In genomic region chr5:134656708-134657107, GRCm38 (mm10) we compare ENCODE assay signal across 28 mouse cellular contexts. TPM values are rescaled to one million over a fixed set of nuclear protein-coding genes. Genes with fewer than 3 reads are reported as not detected.
DNase-seq lines count a peak whose midpoint lies in the region; ATAC-seq and TF ChIP-seq lines count a peak whose summit lies in the region.
"Had no signal": no experiment of that assay in that cellular context is flagged by ENCODE, and none has a peak within 500 bp of the region (broad histone marks: within the 10 kb centered on the region; RNA-seq: fewer than 3 reads in every experiment).

No protein-coding gene starts in this region.

- no peak overlapping the region for H3K4me3 ChIP-seq in hindbrain, embryonic 10.5 days
- no peak overlapping the region for H3K4me3 ChIP-seq in hindbrain, embryonic 11.5 days (ENCODE audit: low read depth, low read length)
- no peak overlapping the region for H3K4me3 ChIP-seq in lung, embryonic 15.5 days
- no peak overlapping the region for H3K4me3 ChIP-seq in lung, adult 2 months (replicated peaks; ENCODE audit: extremely low read depth, low read depth, low read length)
- no peak overlapping the region for H3K4me3 ChIP-seq in embryonic facial prominence, embryonic 10.5 days
- H3K4me3 ChIP-seq: embryonic facial prominence, embryonic 13.5 days; heart, embryonic 13.5 days; hindbrain, embryonic 15.5 days; intestine, embryonic 15.5 days; layer of hippocampus, adult 2 months; left cerebral cortex, adult 2 months; limb, embryonic 15.5 days had no signal

- H3K4me1 ChIP-seq in hindbrain, embryonic 10.5 days (replicated peaks): peaks cover 12% of the 10 kb centered on the region
- no peaks in the 10 kb centered on the region for H3K4me1 ChIP-seq in hindbrain, embryonic 11.5 days (replicated peaks; ENCODE audit: control insufficient read depth, insufficient read depth, low read length)
- peaks cover 11% of the 10 kb centered on the region for H3K4me1 ChIP-seq in lung, embryonic 15.5 days
- peaks cover 2% of the 10 kb centered on the region; the same call in 1 of the 2 replicates for H3K4me1 ChIP-seq in lung, adult 2 months (ENCODE audit: control insufficient read depth, insufficient read depth, low read length)
- no peaks in the 10 kb centered on the region for H3K4me1 ChIP-seq in embryonic facial prominence, embryonic 10.5 days
- H3K4me1 ChIP-seq: embryonic facial prominence, embryonic 13.5 days; hindbrain, embryonic 15.5 days had no signal

- DNase-seq in hindbrain, embryonic 10.5 days (ENCODE audit: low spot score): no peak
- no peak for DNase-seq in hindbrain, embryonic 11.5 days (ENCODE audit: low spot score)
- DNase-seq in lung, adult 2 months: no peak
- DNase-seq in embryonic facial prominence, embryonic 10.5 days (ENCODE audit: low spot score): no peak
- DNase-seq in adrenal gland, postnatal 4 days (ENCODE audit: low spot score in 2 of 2): no peak
- DNase-seq: adrenal gland, postnatal 25 days; cerebellum, adult 2 months; embryo, embryonic 11 days; forebrain, postnatal 0 days; gastrocnemius, postnatal 10 days; heart, postnatal 14 days; kidney, adult 2 months; kidney, postnatal 36 days; lung, postnatal 36 days; midbrain, embryonic 14.5 days; spleen, adult 18-20 months; thymus, postnatal 25 days had no signal

- H3K27me3 ChIP-seq in hindbrain, embryonic 10.5 days (ENCODE audit: insufficient read depth, poor library complexity, severe bottlenecking): no peaks in the 10 kb centered on the region
- no peaks in the 10 kb centered on the region for H3K27me3 ChIP-seq in hindbrain, embryonic 11.5 days (ENCODE audit: control insufficient read depth, insufficient read depth, low read length)
- H3K27me3 ChIP-seq in lung, embryonic 15.5 days: no peaks in the 10 kb centered on the region
- H3K27me3 ChIP-seq in embryonic facial prominence, embryonic 10.5 days (replicated peaks; ENCODE audit: low read depth, poor library complexity, severe bottlenecking): no peaks in the 10 kb centered on the region
- H3K27me3 ChIP-seq: embryonic facial prominence, embryonic 13.5 days; heart, embryonic 13.5 days; hindbrain, embryonic 15.5 days; intestine, embryonic 15.5 days; limb, embryonic 15.5 days had no signal

- peak overlapping the region; percentile 66 for H3K27ac ChIP-seq in hindbrain, embryonic 10.5 days
- no peak overlapping the region for H3K27ac ChIP-seq in hindbrain, embryonic 11.5 days (ENCODE audit: low read depth, low read length)
- H3K27ac ChIP-seq in lung, embryonic 15.5 days: no peak overlapping the region
- peak overlapping the region; percentile 40; the same call in 1 of the 2 replicates for H3K27ac ChIP-seq in embryonic facial prominence, embryonic 10.5 days (replicated peaks)
- H3K27ac ChIP-seq: embryonic facial prominence, embryonic 13.5 days; heart, embryonic 13.5 days; hindbrain, embryonic 15.5 days; intestine, embryonic 15.5 days; layer of hippocampus, adult 2 months; left cerebral cortex, adult 2 months; limb, embryonic 15.5 days; liver, embryonic 14.5 days had no signal

- no peak for ATAC-seq in hindbrain, embryonic 11.5 days (ENCODE audit: low FRiP score)
- ATAC-seq in lung, embryonic 15.5 days (ENCODE audit: borderline replicate concordance, extremely low read depth, low FRiP score, low TSS enrichment): peak; percentile 6; the same call in 1 of the 2 replicates
- 0 out of 2 replicates have a peak, but pooled peaks have one; percentile 30 for ATAC-seq in megakaryocyte-erythroid progenitor cell, adult 5-6 weeks (replicated peaks; ENCODE audit: low FRiP score, low TSS enrichment, poor library complexity, severe bottlenecking)
- ATAC-seq: CD4-positive, CD25-positive, alpha-beta regulatory T cell, adult 4 months; forebrain, postnatal 0 days; intestine, embryonic 15.5 days had no signal

- H3K36me3 ChIP-seq in hindbrain, embryonic 10.5 days: peaks cover 53% of the 10 kb centered on the region
- H3K36me3 ChIP-seq in hindbrain, embryonic 11.5 days (ENCODE audit: control insufficient read depth, insufficient read depth, low read length): peaks cover 3% of the 10 kb centered on the region; the same call in 1 of the 2 replicates
- 0 out of 2 replicates have a peak, but pooled peaks cover 5% of the 10 kb centered on the region for H3K36me3 ChIP-seq in lung, embryonic 15.5 days
- H3K36me3 ChIP-seq in embryonic facial prominence, embryonic 10.5 days (replicated peaks): peaks cover 44% of the 10 kb centered on the region

- 75% methylated on average over 4 of the region's 4 CpGs for WGBS in hindbrain, embryonic 10.5 days
- 84% methylated on average over 4 of the region's 4 CpGs for WGBS in hindbrain, embryonic 11.5 days
- WGBS in lung, embryonic 15.5 days: 82% methylated on average over 4 of the region's 4 CpGs
- WGBS in lung, adult 2 months: 87% methylated on average over 4 of the region's 4 CpGs
- 68% methylated on average over 4 of the region's 4 CpGs for WGBS in embryonic facial prominence, embryonic 10.5 days

- no peak overlapping the region for H3K4me2 ChIP-seq in hindbrain, embryonic 11.5 days (replicated peaks; ENCODE audit: low read depth, low read length)
- no peak overlapping the region for H3K4me2 ChIP-seq in lung, embryonic 15.5 days
- H3K4me2 ChIP-seq: embryonic facial prominence, embryonic 13.5 days; heart, embryonic 13.5 days; hindbrain, embryonic 15.5 days; intestine, embryonic 15.5 days; limb, embryonic 15.5 days had no signal

- TF ChIP-seq POLR2A in lung, adult 2 months (IDR thresholded peaks at IDR 0.05; ENCODE audit: borderline replicate concordance, extremely low read depth, low read depth, low read length): no peak

- TF ChIP-seq CTCF in lung, adult 2 months (IDR thresholded peaks at IDR 0.05; ENCODE audit: insufficient read depth, low read length): no peak

- H3K9ac ChIP-seq in hindbrain, embryonic 11.5 days (ENCODE audit: low read depth, low read length): no peak overlapping the region
- no peak overlapping the region for H3K9ac ChIP-seq in lung, embryonic 15.5 days
- H3K9ac ChIP-seq: embryonic facial prominence, embryonic 13.5 days; forebrain, postnatal 0 days; heart, embryonic 13.5 days; hindbrain, embryonic 15.5 days; intestine, embryonic 15.5 days; limb, embryonic 15.5 days; liver, embryonic 14.5 days had no signal

- no peaks in the 10 kb centered on the region for H3K9me3 ChIP-seq in hindbrain, embryonic 10.5 days
- no peaks in the 10 kb centered on the region for H3K9me3 ChIP-seq in hindbrain, embryonic 11.5 days (ENCODE audit: control insufficient read depth, low read length)
- no peaks in the 10 kb centered on the region for H3K9me3 ChIP-seq in lung, embryonic 15.5 days
- H3K9me3 ChIP-seq in embryonic facial prominence, embryonic 10.5 days: no peaks in the 10 kb centered on the region
- H3K9me3 ChIP-seq: embryonic facial prominence, embryonic 13.5 days; heart, embryonic 13.5 days; hindbrain, embryonic 15.5 days; intestine, embryonic 15.5 days; limb, embryonic 15.5 days had no signal

RNA-seq across cellular contexts. Expression of gene Eif4h, which starts 17.4 kb away (rescaled TPM):
- 502 and 539 TPM in 2 replicates for polyA plus RNA-seq in hindbrain, embryonic 10.5 days (2016; fragmentation: Nextera tagmentation; extraction: Ambion mirVana)
- 434 and 445 TPM in 2 replicates for polyA plus RNA-seq in hindbrain, embryonic 11.5 days (2014; fragmentation: Nextera tagmentation; extraction: Ambion mirVana)
- 506 and 532 TPM in 2 replicates for polyA plus RNA-seq in lung, embryonic 15.5 days (2015; fragmentation: Nextera tagmentation; extraction: Ambion mirVana)
- polyA plus RNA-seq in lung, adult 2 months (2012; rRNA removed): 243 and 280 TPM in 2 replicates
- polyA plus RNA-seq in embryonic facial prominence, embryonic 10.5 days (2016; fragmentation: Nextera tagmentation; extraction: Ambion mirVana): 593 and 603 TPM in 2 replicates
- 253 and 273 TPM in 2 replicates for total RNA-seq in megakaryocyte-erythroid progenitor cell, adult 5-6 weeks (2014; fragmentation: Nextera tagmentation)
- 220 and 233 TPM in 2 replicates for total RNA-seq in megakaryocyte-erythroid progenitor cell, adult 5-6 weeks (2017)
- 100 to 1,000 TPM; 336 to 353 TPM for total RNA-seq in adrenal gland, postnatal 4 days (2021)

RNA-seq across cellular contexts. Expression of gene Limk1, which starts 31.7 kb away (rescaled TPM):
- 8.6 and 16.3 TPM in 2 replicates for polyA plus RNA-seq in hindbrain, embryonic 10.5 days (2016; fragmentation: Nextera tagmentation; extraction: Ambion mirVana)
- polyA plus RNA-seq in hindbrain, embryonic 11.5 days (2014; fragmentation: Nextera tagmentation; extraction: Ambion mirVana): 12.4 and 14.7 TPM in 2 replicates
- 7.1 and 8.2 TPM in 2 replicates for polyA plus RNA-seq in lung, embryonic 15.5 days (2015; fragmentation: Nextera tagmentation; extraction: Ambion mirVana)
- polyA plus RNA-seq in lung, adult 2 months (2012; rRNA removed): 29.6 and 31.1 TPM in 2 replicates
- polyA plus RNA-seq in embryonic facial prominence, embryonic 10.5 days (2016; fragmentation: Nextera tagmentation; extraction: Ambion mirVana): 5.7 and 5.9 TPM in 2 replicates
- 6.9 and 8.4 TPM in 2 replicates for total RNA-seq in megakaryocyte-erythroid progenitor cell, adult 5-6 weeks (2014; fragmentation: Nextera tagmentation)
- total RNA-seq in megakaryocyte-erythroid progenitor cell, adult 5-6 weeks (2017): 3.3 and 3.8 TPM in 2 replicates
- 10 to 100 TPM; 31.1 to 32.3 TPM for total RNA-seq in adrenal gland, postnatal 4 days (2021)

RNA-seq across cellular contexts. Expression of gene Lat2, which starts 41.9 kb away (rescaled TPM):
- polyA plus RNA-seq in hindbrain, embryonic 10.5 days (2016; fragmentation: Nextera tagmentation; extraction: Ambion mirVana): 4.3 and 4.7 TPM in 2 replicates
- polyA plus RNA-seq in hindbrain, embryonic 11.5 days (2014; fragmentation: Nextera tagmentation; extraction: Ambion mirVana): 0.77 and 3.1 TPM in 2 replicates
- polyA plus RNA-seq in lung, embryonic 15.5 days (2015; fragmentation: Nextera tagmentation; extraction: Ambion mirVana): 2.6 and 2.9 TPM in 2 replicates
- 8.0 and 8.4 TPM in 2 replicates for polyA plus RNA-seq in lung, adult 2 months (2012; rRNA removed)
- 3.4 and 3.7 TPM in 2 replicates for polyA plus RNA-seq in embryonic facial prominence, embryonic 10.5 days (2016; fragmentation: Nextera tagmentation; extraction: Ambion mirVana)
- 8.5 and 9.8 TPM in 2 replicates for total RNA-seq in megakaryocyte-erythroid progenitor cell, adult 5-6 weeks (2014; fragmentation: Nextera tagmentation)
- total RNA-seq in megakaryocyte-erythroid progenitor cell, adult 5-6 weeks (2017): 7.2 and 14.6 TPM in 2 replicates
- total RNA-seq in adrenal gland, postnatal 4 days (2021): 1 to 10 TPM; 4.3 to 4.4 TPM

Comparison
In these comparisons a context has a peak if more than half of its experiments do, and no peak if none do; other contexts are left out.
1. H3K27ac ChIP-seq: peak in hindbrain, embryonic 10.5 days (single experiment) and embryonic facial prominence, embryonic 10.5 days (single experiment); none in hindbrain, embryonic 11.5 days (single experiment) and lung, embryonic 15.5 days (single experiment).